Mouse (Mus musculus) cerebral cortex, adult 2 months (tissue): ENCODE results near the gene Reln.

Source experiments
- WGBS: fragments of 180-500 bp; shearing (Covaris S2); methylation state at CpG from one replicate; pipeline ENCODE4 v1.1.7; 2018; 5-methylcytosine and 5-hydroxymethylcytosine counted together

The Reln gene

DNA sequence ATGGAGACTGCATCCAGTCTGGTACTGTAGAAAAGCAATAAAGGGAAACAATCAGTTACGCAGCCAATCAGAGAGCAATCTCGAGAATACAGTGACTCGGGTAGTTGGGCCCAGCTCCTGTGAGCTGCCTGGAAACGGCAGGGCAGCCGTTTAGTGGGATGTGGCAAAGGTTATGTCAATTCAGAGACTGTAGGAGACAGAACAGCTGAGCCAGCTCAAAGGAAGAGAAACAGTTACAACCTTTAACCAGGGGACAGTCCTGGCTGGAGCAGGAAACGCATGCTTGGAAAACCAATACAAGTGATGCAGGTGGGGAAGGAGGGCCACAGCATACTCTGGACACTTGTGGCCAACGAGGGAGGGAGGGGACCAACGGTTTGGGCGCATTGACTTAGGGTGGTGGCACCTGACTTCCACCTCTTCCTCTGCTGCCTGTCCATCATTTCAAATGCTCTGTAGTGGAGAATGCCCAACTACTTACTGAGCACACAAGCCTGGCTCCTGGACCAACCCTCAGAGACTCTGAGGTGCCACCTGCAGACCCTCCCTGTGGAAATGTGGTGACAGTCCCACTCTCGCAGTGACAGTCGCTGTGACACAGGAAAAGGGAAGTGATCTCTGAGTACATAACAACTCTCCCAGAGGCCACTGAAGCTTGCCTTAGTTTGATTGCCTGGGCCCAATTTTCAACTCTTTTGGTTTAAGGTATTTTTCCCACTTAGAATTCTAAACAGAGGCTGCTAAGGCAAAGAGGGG lies 337.0 kb downstream of the Reln start:
- WGBS = 77% methylated on average over 11 of the region's 11 CpGs

DNA sequence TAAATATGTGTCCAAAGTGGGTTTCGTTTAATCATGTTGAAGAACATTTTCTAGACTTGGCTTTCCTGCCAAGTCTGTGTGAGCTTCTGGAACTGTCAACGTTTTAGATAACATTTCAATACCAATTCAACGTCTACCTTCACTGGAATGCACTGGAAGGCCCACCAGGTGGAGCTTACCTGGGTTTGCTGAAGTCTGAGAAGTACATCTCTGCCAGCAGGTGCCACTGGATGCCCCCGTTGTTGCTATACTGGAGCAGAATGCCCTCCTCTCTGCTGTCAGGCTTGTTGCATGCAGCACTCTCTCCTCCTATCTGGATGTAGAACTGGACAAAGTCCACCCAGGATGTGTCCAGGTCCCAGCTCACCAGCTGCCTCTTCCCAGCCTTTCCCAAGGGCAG lies 340.6 kb downstream of the Reln start:
- WGBS = 86% methylated on average over 4 of the region's 4 CpGs

DNA sequence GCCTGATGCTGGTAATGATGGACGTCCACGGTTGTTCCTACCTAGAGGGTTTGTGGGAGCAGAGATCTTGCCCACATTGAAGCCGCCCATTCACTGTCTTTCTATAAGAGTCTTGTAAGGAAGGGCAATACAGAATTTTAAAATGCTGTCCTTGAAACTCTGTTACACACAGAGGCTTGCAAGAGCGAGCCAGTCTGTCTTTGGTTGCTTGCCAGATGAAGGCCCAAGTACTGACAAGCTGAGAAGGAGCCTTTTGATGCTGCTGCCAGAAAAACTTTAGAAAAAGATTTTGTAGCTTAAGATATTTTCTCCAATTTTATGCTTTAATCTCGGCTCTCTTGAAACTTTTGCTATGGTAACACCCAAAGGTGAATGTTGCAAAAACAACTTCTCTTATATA lies 356.8 kb downstream of the Reln start:
- 47% methylated on average over 5 of the region's 5 CpGs for WGBS

DNA sequence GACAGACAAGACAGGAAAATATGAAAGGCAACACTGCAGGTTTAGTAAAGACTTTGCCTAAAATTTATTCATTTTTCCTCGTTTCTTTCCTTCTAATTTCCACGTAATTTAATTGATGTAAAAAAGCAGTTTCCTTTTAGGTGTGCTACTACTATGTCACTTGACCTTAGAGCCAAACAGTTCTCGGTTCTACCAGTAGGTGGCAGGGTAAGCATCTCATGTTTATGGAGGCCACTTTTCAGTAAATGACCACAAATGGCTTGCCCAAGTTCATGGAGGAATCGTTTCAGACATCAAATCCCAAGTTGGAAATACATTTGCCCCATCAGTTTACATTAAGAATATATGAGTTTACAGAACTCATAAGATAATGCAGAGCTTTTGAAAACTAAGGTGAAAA lies 358.2 kb downstream of the Reln start:
- WGBS = 55% methylated on average over 4 of the region's 4 CpGs

GRCm38 (mm10) chr5:21983021-21983667 lies 361.4 kb downstream of the Reln start:
- 47% methylated on average over 3 of the region's 3 CpGs for WGBS

GRCm38 (mm10) chr5:21981216-21981615 lies 363.3 kb downstream of the Reln start:
- WGBS = 87% methylated on average over 3 of the region's 3 CpGs

DNA sequence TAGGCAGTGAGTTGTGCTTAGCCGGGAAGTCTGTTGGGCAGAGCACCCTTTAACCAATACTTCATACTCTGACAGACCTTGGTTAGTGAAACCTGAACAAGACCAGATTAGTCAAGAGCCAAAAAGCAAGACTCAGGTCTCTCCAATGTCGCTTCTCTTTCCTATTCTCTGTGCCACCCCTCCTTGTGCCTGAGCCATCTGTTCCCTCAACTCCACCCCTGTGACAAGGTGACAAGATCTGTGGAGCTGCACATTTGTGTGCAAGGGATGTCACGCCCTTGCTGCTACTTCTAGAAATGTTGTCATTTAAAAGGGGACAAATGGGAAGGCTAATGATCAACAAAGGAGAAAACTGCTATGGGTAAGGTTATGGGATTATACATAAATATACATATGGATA lies 364.0 kb downstream of the Reln start:
- 74% methylated on average over 3 of the region's 3 CpGs for WGBS

DNA sequence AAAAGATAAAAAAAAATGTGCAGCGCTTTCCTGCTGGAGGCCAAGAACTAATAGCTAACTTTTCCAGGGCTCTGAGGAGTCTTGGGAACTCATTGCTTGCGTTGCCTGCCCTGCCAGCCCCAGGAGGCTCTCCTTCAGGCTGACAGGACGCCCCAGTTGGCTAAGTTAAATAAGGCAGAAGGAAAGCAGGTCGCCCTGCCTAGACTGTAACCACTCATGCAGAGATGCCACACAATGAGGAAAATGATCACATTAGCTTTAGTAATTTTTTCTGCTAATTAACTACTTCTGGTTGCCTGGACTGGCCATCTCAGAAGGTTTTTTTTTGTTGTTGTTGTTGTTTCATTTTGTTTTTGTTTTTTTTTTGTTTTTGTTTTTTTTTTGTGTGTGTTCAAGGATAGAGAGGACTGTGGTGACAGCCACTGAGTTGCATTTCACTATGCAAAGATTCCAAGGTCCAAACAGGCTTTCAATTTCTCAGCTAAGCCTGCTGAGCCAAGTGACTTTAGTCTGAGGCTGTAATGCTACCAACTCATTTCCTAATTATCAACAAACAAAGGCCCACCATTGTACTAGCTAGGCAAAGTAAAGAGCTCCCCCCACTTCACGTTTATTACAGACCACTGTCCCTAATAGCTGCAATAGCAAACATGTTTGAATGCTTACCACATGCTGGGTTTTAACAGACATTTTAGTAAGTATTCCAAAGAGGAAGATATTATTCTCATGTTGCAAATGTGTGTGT lies 371.1 kb downstream of the Reln start:
- 54% methylated on average over 5 of the region's 5 CpGs for WGBS

DNA sequence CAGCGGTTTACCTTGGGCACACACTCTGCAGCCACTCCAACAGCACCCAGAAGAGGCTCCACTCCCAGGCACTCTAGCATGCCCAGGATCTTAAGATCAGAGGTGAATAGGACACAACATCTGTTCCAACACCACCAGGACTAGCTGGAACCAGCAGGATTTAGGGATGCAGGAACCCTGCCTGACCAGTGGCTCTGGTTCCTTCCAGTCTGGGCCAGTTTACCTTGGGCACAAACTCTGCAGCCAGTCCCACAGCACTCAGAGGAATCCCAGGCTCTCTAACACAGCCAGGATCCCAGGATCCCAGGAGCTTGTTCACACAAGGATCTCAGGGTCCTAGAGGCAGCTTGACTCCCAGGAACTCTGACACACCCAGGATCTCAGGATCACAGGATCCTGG lies 382.7 kb downstream of the Reln start:
- WGBS = 88% methylated on average over 1 of the region's 1 CpGs

GRCm38 (mm10) chr5:21960151-21960550 lies 384.4 kb downstream of the Reln start:
- WGBS = 74% methylated on average over 14 of the region's 14 CpGs

DNA sequence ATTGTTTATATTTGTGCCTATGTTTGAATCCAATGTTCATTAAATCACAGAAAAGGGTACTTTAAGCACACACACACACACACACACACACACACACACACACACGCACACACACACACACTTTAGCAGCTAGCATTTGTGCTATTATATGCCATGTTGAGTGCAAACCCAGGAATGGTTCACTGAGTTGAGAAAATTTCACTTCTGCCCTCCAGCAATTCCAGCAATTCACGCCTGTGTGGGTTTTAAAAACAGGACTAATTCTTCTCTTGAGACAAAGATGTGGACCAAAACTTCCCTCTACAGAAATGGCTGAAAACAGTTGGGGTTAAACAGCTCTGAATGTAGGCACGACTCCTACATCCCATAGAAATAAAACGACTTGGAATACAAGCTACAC lies 386.9 kb downstream of the Reln start:
- 69% methylated on average over 4 of the region's 4 CpGs for WGBS

GRCm38 (mm10) chr5:21957061-21957460 lies 387.4 kb downstream of the Reln start:
- WGBS = 52% methylated on average over 4 of the region's 4 CpGs

GRCm38 (mm10) chr5:21949507-21949897 lies 395.0 kb downstream of the Reln start:
- 75% methylated on average over 7 of the region's 7 CpGs for WGBS

- WGBS = 54% methylated on average over 11 of the region's 11 CpGs
Observed at GRCm38 (mm10) chr5:21948736-21949506, 395.6 kb downstream of the Reln start.

GRCm38 (mm10) chr5:21947610-21948381 lies 396.7 kb downstream of the Reln start:
- WGBS = 57% methylated on average over 9 of the region's 9 CpGs

DNA sequence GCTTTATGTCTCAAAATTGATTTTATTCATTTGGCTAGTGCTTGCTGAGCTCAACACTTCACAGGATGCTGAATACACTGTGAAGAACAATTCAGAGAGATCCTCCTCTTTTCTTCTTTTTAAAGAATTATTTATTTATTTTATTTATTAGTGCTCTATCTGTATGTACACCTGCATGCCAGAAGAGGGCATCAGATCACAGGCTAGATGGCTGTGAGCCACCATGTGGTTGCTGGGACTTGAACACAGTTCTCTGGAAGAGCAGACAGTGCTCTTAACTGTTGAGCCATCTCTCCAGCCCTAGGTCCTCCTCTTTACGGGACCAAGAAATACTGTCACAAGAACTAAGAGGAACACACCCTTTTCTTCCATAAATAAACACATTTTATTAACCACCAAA lies 399.9 kb downstream of the Reln start:
- WGBS = 97% methylated on average over 1 of the region's 1 CpGs

DNA sequence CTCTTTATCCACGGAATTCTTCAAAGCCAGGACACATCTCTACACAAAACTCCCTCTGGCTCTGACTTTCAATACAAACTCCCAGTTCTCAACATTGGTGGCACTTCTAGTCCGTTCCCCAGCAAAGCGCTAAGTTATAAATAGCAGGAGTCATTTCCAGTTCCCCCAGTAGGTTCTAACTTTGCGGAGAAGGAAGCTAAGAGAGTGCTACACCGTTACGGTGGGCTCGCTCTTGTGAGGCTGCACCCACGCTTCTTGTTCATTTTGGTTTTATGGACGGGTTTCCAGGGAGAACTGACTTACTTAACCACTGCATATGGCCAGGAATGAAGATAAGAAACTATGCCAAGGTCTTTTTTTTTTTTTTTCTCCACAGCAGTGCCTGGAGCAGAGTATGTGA lies 405.1 kb downstream of the Reln start:
- WGBS = 55% methylated on average over 9 of the region's 9 CpGs

- 86% methylated on average over 5 of the region's 5 CpGs for WGBS
Observed at GRCm38 (mm10) chr5:21938138-21938537, 406.4 kb downstream of the Reln start.

DNA sequence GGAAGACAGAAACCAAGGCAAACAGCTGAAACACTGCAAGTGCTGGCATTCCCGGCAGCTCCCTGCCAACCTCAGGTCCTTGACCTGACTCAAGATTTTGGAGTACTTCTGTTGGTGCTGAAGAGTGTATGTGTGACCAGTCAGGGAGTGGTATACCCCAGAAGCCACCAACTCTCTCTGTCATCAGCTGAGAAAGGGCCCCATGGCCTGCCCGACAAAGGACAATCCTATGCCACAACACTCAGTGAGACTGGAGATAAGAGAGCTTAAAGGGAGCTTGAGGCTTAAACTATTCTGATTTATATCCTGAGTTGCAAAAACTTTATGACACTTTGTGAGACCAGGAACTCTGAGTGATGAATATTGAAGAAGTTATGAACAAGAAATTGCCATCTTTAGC lies 407.9 kb downstream of the Reln start:
- WGBS = 84% methylated on average over 2 of the region's 2 CpGs

DNA sequence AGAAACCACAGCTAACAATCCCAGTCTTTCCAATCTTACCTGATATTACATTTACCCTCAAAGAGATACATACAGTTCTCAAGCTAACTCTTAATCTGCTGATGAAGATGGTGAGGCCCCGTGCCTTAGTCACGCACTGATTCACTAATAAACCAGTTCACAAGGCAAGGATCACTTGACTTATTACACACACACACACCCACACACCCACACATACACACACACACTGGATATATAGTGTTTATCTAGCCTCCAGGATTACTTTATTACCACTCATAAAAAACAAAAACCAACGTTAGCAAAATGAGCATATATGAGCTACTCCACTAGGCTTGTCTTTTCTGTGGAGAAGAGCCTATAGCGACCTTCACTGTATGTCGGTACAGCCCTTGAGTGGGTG lies 408.4 kb downstream of the Reln start:
- 93% methylated on average over 5 of the region's 5 CpGs for WGBS

DNA sequence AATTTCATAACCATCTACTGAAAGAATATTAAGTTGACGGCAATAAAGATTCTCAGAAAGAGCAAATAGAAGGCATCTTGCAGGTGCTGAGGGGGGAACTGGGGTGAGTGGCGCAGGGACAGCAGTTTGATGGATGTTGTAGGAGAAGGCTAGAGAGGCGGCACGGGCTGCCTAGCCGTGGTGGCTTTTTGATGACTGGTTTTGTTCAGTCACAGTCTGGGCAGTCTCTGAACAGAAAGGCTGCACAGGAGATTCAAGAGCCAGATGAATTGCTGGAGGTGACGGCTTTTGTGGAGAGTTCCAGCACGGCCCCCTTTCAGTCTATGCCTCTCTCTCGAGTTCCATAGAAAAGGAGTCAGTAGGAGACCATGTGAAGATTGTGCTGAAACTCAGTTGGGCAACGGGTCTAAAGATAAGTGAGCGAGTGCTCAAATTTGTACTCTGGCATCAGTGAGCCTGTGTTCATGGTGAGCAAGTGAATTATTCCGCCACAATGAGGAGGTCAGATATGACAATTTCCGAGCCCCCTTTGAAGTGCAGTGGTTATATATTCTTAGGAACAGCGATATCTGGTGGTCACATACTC lies 409.6 kb downstream of the Reln start:
- 81% methylated on average over 13 of the region's 13 CpGs for WGBS
